Mouse (Mus musculus) thymus, postnatal 4 days (tissue): ENCODE results near the gene Trim80.
A peak's percentile ranks its signal among the peaks of the same experiment; 100 is the strongest.

Experiments
- DNase-seq: peaks from one replicate; pipeline ENCODE4 v3.0.0; 2021

Trim80 gene

GRCm38 (mm10) chr11:115429307-115429706 lies 11.0 kb upstream of the Trim80 start:
- no peak for DNase-seq

- no peak for DNase-seq
Measured at GRCm38 (mm10) chr11:115430561-115430960, 9.8 kb upstream of the Trim80 start.

GRCm38 (mm10) chr11:115432814-115433213 lies 7.5 kb upstream of the Trim80 start:
- DNase-seq: no peak

- no peak for DNase-seq
Measured at GRCm38 (mm10) chr11:115433342-115433741, 7.0 kb upstream of the Trim80 start.

- DNase-seq: peak; percentile 41
Measured at GRCm38 (mm10) chr11:115435596-115436337, 4.6 kb upstream of the Trim80 start.

- no peak for DNase-seq
Measured at GRCm38 (mm10) chr11:115437571-115438122, 2.7 kb upstream of the Trim80 start.

GRCm38 (mm10) chr11:115439326-115439725 lies 1.0 kb upstream of the Trim80 start:
- no peak for DNase-seq

- peak; percentile 66 for DNase-seq
Measured at GRCm38 (mm10) chr11:115441417-115441816, 1.1 kb downstream of the Trim80 start.

- no peak for DNase-seq
Measured at GRCm38 (mm10) chr11:115446906-115447305, 6.6 kb downstream of the Trim80 start.

GRCm38 (mm10) chr11:115447321-115447885 lies 7.1 kb downstream of the Trim80 start:
- DNase-seq: peak; percentile 27

- no peak for DNase-seq
Measured at GRCm38 (mm10) chr11:115448075-115448474, 7.7 kb downstream of the Trim80 start.

- no peak for DNase-seq
Measured at GRCm38 (mm10) chr11:115448998-115449397, 8.7 kb downstream of the Trim80 start.

GRCm38 (mm10) chr11:115450176-115450575 lies 9.8 kb downstream of the Trim80 start:
- no peak for DNase-seq

- DNase-seq: peak; percentile 79
Measured at GRCm38 (mm10) chr11:115451781-115452241, 11.5 kb downstream of the Trim80 start.

- peak; percentile 53 for DNase-seq
Measured at GRCm38 (mm10) chr11:115452281-115452860, 12.0 kb downstream of the Trim80 start.

- peak; percentile 61 for DNase-seq
Measured at GRCm38 (mm10) chr11:115453306-115453705, 13.0 kb downstream of the Trim80 start.

GRCm38 (mm10) chr11:115454822-115455221 lies 14.5 kb downstream of the Trim80 start:
- DNase-seq: peak; percentile 49

- peak; percentile 31 for DNase-seq
Measured at GRCm38 (mm10) chr11:115455619-115456018, 15.3 kb downstream of the Trim80 start.

- DNase-seq: no peak
Measured at GRCm38 (mm10) chr11:115456182-115456581, 15.8 kb downstream of the Trim80 start.

- peak; percentile 51 for DNase-seq
Measured at GRCm38 (mm10) chr11:115457405-115457804, 17.1 kb downstream of the Trim80 start.

- peak; percentile 61 for DNase-seq
Measured at GRCm38 (mm10) chr11:115460976-115461375, 20.6 kb downstream of the Trim80 start.

GRCm38 (mm10) chr11:115461846-115462242 lies 21.5 kb downstream of the Trim80 start:
- peak; percentile 72 for DNase-seq

- peak; percentile 86 for DNase-seq
Measured at GRCm38 (mm10) chr11:115462243-115462891, 22.0 kb downstream of the Trim80 start, which contains the start of gene Slc16a5. TSS of gene Slc16a5 (plus strand) at chr11:115462474.
